Mouse (Mus musculus) fat pad, adult 2 months (tissue): ENCODE data around the gene Abl1.
A peak's percentile ranks its signal among the peaks of the same experiment; 100 is the strongest.

ENCODE experiments used
- DNase-seq: peaks from one replicate; pipeline ENCODE4 v3.0.0-alpha.2; 2011; ENCODE audit warnings: low read depth, low spot score; ENCODE audit errors: extremely low read depth

Abl1 gene

GRCm38 (mm10) chr2:31782958-31783602 lies 94.9 kb downstream of the Abl1 start:
- no peak for DNase-seq

- no peak for DNase-seq
Measured at GRCm38 (mm10) chr2:31785074-31785473, 96.9 kb downstream of the Abl1 start.

- DNase-seq: no peak
Measured at GRCm38 (mm10) chr2:31787029-31787428, 98.9 kb downstream of the Abl1 start.

- DNase-seq: no peak
Measured at GRCm38 (mm10) chr2:31788227-31788626, 100.1 kb downstream of the Abl1 start.

GRCm38 (mm10) chr2:31789215-31789614 lies 101.0 kb downstream of the Abl1 start:
- DNase-seq: no peak

GRCm38 (mm10) chr2:31790728-31791251 lies 102.6 kb downstream of the Abl1 start:
- no peak for DNase-seq

GRCm38 (mm10) chr2:31791260-31791659 lies 103.1 kb downstream of the Abl1 start:
- DNase-seq: no peak

GRCm38 (mm10) chr2:31792611-31793010 lies 104.4 kb downstream of the Abl1 start:
- no peak for DNase-seq

GRCm38 (mm10) chr2:31796943-31797342 lies 108.8 kb downstream of the Abl1 start:
- no peak for DNase-seq

- no peak for DNase-seq
Measured at GRCm38 (mm10) chr2:31801416-31801815, 113.2 kb downstream of the Abl1 start.

GRCm38 (mm10) chr2:31802811-31803210 lies 114.6 kb downstream of the Abl1 start:
- no peak for DNase-seq

GRCm38 (mm10) chr2:31803480-31803879 lies 115.3 kb downstream of the Abl1 start:
- DNase-seq: no peak

- DNase-seq: no peak
Measured at GRCm38 (mm10) chr2:31806639-31807382, 118.6 kb downstream of the Abl1 start.

- DNase-seq: no peak
Measured at GRCm38 (mm10) chr2:31808410-31809357, 120.5 kb downstream of the Abl1 start.

GRCm38 (mm10) chr2:31809358-31809740 lies 121.2 kb downstream of the Abl1 start:
- no peak for DNase-seq

GRCm38 (mm10) chr2:31810444-31810843 lies 122.3 kb downstream of the Abl1 start, which contains the start of gene Qrfp:
TSS of gene Qrfp (minus strand) at chr2:31810580.
- no peak for DNase-seq

GRCm38 (mm10) chr2:31811086-31811958 lies 123.1 kb downstream of the Abl1 start:
- DNase-seq: no peak

GRCm38 (mm10) chr2:31813641-31814040 lies 125.5 kb downstream of the Abl1 start:
- DNase-seq: no peak

GRCm38 (mm10) chr2:31814699-31815098 lies 126.5 kb downstream of the Abl1 start:
- peak; percentile 68 for DNase-seq

GRCm38 (mm10) chr2:31815367-31815766 lies 127.2 kb downstream of the Abl1 start:
- no peak for DNase-seq
